Mouse (Mus musculus) heart, embryonic 16.5 days (tissue): ENCODE results near the gene Afap1. TPM values are rescaled to one million over a fixed set of nuclear protein-coding genes. Genes with fewer than 3 reads are reported as not detected.

Source experiments
- ATAC-seq: fragments of 200-750 bp; cut with Nextera tagmentation; replicated peaks from 2 replicates; pipeline ENCODE4 v1.8.0; 2017; ENCODE audit warnings: moderate number of reproducible peaks; ENCODE audit not compliant: insufficient read depth, low FRiP score; ENCODE audit errors: extremely low read depth
- H3K27ac ChIP-seq: fragments of 300-500 bp; sonication (generic); 2 replicates; pipeline ENCODE4 v1.5.1; 2014; ENCODE audit warnings: mild to moderate bottlenecking, low read length, control low read depth, moderate library complexity
- H3K27me3 ChIP-seq: fragments of 300-500 bp; sonication (generic); 2 replicates; pipeline ENCODE4 v1.6.1; 2014; ENCODE audit warnings: low read length, mixed read lengths; ENCODE audit not compliant: control insufficient read depth, insufficient read depth
- H3K36me3 ChIP-seq: fragments of 300-500 bp; sonication (generic); 2 replicates; pipeline ENCODE4 v1.6.1; 2014; ENCODE audit not compliant: control insufficient read depth, insufficient read depth
- H3K4me1 ChIP-seq: fragments of 300-500 bp; sonication (generic); 2 replicates; pipeline ENCODE4 v1.6.1; 2014; ENCODE audit warnings: low read length, mixed read lengths; ENCODE audit not compliant: control insufficient read depth, insufficient read depth
- H3K4me2 ChIP-seq: fragments of 300-500 bp; sonication (generic); 2 replicates; pipeline ENCODE4 v1.6.1; 2014; ENCODE audit warnings: low read depth, mild to moderate bottlenecking, control low read depth, low read length
- H3K4me3 ChIP-seq: fragments of 300-500 bp; sonication (generic); 2 replicates; pipeline ENCODE4 v1.5.1; 2014; ENCODE audit warnings: mild to moderate bottlenecking, control low read depth, low read length
- H3K9ac ChIP-seq: fragments of 300-500 bp; sonication (generic); 2 replicates; pipeline ENCODE4 v1.6.1; 2014; ENCODE audit warnings: low read length, control low read depth
- H3K9me3 ChIP-seq: fragments of 300-500 bp; sonication (generic); replicated peaks from 2 replicates; pipeline ENCODE4 v1.6.1; 2016; ENCODE audit warnings: low read length; ENCODE audit not compliant: control insufficient read depth
- WGBS: fragments of 180-500 bp; shearing (Covaris S2); extraction: QIAGEN DNeasy Blood & Tissue Kit; methylation state at CpG from one replicate; pipeline ENCODE4 v1.1.7; 2014; 5-methylcytosine and 5-hydroxymethylcytosine counted together
- polyA plus RNA-seq: library from polyadenylated mRNA; unstranded; fragments of >200 nt; fragmentation: Nextera tagmentation; extraction: Ambion mirVana; gene quantifications from 2 replicates; pipeline ENCODE4 v1.2.1, GENCODE M21; 2015

The Afap1 gene
- polyA plus RNA-seq, 1 experiment from 2014 or later = 24.5 TPM

DNA sequence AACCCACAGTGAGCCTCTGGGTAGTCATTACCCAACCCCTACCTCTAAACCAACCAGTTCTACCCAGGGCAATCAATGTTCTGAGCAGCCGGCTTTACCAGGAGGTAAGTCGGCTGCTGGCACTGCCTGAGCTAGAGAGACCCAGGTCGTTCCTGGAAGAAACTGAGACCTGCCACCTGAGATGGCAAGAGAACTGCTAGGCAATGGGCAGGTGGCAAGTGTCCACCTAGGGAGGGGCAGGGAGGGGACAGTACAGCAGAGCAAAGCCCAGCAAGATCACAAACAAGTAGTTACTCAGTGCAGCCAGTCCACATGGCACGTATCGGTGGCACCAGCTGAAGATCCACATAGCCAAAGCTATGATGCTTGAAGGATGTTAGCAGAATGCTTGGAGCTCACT is 16.9 kb upstream of the Afap1 start:
- ATAC-seq = no peak
- Histone ChIP-seq H3K4me3 (no peak overlapping the region), H3K27me3 (no peaks in the 10 kb centered on the region; the same call in 1 of the 2 replicates), H3K4me1 (peaks cover 18% of the 10 kb centered on the region), H3K36me3 (no peaks in the 10 kb centered on the region), H3K9ac (no peak overlapping the region), H3K27ac (no peak overlapping the region), H3K4me2 (no peak overlapping the region), H3K9me3 (no peaks in the 10 kb centered on the region)
- WGBS = 85% methylated on average over 5 of the region's 5 CpGs

DNA sequence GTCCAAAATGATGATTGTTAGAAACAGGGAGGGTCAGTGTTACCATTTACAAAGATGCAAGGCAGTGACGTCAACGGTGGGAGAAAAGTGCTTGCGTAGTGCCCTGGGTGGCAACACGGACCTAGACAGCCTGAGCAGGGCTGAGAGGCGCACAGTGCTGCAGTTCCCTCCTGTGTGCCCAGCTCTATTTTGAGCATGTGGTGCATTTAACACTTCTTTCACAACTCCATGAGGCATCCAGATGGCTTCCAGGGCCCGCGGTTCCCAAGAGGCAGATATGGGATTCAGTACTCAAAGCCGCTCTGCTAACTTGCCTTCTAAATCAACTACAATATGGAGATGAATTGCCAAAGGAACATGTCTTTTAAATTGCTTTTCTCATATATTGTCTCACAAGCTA is 13.9 kb upstream of the Afap1 start:
- Histone ChIP-seq H3K36me3 (no peaks in the 10 kb centered on the region), H3K4me2 (no peak overlapping the region), H3K4me1 (peaks cover 12% of the 10 kb centered on the region), H3K27ac (no peak overlapping the region), H3K9me3 (no peaks in the 10 kb centered on the region), H3K27me3 (no peaks in the 10 kb centered on the region; the same call in 1 of the 2 replicates), H3K9ac (no peak overlapping the region), H3K4me3 (no peak overlapping the region)
- 68% methylated on average over 8 of the region's 8 CpGs for WGBS
- no peak for ATAC-seq

DNA sequence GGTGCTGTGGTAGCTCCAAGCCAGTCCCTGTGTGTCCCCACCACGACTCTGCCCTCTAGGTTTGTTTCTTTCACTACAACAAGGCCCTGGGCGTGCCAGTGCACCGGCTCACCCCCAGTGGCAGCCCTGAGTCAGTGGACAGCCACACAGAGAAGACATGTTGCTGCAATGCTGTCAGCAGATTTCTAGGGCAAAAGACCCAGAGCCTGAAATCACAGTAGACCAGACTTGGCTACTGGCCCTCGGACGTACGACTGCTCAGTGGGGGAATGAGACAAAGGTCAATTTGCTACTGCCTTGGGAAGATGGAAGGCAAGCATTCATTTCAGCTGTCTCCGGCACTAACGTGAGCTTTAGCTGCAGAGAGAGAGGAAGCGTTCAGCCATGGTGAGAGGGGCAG is 10.7 kb upstream of the Afap1 start:
- Histone ChIP-seq H3K9ac (no peak overlapping the region), H3K27ac (no peak overlapping the region), H3K27me3 (no peaks in the 10 kb centered on the region), H3K4me3 (no peak overlapping the region), H3K9me3 (no peaks in the 10 kb centered on the region), H3K36me3 (no peaks in the 10 kb centered on the region), H3K4me2 (no peak overlapping the region), H3K4me1 (peaks cover 16% of the 10 kb centered on the region)
- ATAC-seq = no peak
- WGBS = 48% methylated on average over 9 of the region's 9 CpGs

DNA sequence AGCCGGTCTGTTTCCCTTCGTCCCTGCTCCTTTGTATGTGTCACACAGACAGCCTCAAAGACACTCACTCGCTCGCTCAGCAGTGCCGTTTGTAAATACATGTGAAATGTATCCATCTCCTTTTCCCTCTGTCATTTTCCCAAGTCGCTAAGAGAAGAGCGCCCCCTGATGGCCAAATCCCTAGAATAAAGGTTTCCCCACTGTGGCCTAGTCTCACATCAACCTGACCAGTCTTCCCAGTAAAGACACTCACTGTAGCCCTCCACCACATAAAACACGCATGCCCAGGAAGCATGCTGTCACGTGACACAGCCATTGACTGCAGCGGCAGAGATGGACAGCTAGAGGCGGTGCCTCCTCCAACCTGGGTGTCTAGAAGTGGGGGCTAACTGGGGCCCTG is 8.9 kb upstream of the Afap1 start:
- H3K36me3 ChIP-seq = no peaks in the 10 kb centered on the region
- H3K9me3 ChIP-seq = no peaks in the 10 kb centered on the region
- H3K9ac ChIP-seq = no peak overlapping the region
- peaks cover 7% of the 10 kb centered on the region; the same call in 1 of the 2 replicates for H3K4me1 ChIP-seq
- H3K4me3 ChIP-seq = no peak overlapping the region
- H3K27ac ChIP-seq = no peak overlapping the region
- no peak overlapping the region for H3K4me2 ChIP-seq
- WGBS = 39% methylated on average over 11 of the region's 11 CpGs
- ATAC-seq = no peak
- no peaks in the 10 kb centered on the region for H3K27me3 ChIP-seq

DNA sequence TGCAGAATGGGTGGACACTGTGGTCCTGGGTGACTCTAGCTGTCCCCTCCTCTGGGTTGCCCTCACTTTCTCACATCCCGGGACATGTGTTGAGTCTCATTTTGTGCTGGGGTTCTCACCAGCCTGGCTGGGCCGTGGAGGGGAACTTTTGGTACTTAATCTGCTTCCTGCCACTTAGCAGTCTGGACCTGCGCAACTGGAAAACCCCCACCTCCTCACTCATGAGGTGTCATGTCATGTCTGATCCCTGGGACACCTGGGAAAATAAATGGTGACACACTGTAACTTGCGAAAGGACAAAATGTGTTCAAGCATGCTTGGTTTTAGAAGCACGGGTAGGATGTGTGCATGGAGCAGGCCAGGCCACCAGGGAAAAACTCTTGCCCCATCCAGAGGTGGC is 8.4 kb upstream of the Afap1 start:
- Histone ChIP-seq H3K27me3 (no peaks in the 10 kb centered on the region), H3K4me2 (no peak overlapping the region), H3K4me3 (no peak overlapping the region), H3K4me1 (peaks cover 4% of the 10 kb centered on the region; the same call in 1 of the 2 replicates), H3K9ac (no peak overlapping the region), H3K36me3 (no peaks in the 10 kb centered on the region), H3K9me3 (no peaks in the 10 kb centered on the region), H3K27ac (no peak overlapping the region)
- 87% methylated on average over 5 of the region's 5 CpGs for WGBS
- ATAC-seq = no peak

DNA sequence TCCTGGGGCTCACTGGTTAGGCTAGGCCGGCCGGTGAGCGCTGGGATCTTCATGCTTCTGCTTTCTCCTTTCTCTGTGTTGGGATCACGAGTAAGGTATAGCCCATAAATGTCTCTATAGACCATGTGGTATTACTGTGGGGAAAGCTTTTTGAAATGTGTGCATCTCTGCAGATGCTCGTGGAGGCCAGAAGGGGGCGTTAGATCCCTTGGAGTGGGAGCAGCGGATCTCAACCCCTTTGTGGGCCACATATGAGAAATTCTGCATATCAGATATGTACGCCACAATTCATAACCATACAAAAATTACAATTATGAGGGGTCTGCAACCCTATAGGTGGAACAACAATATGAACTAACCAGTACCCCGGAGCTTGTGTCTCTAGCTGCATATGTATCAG is 4.2 kb upstream of the Afap1 start:
- H3K4me2 ChIP-seq = no peak overlapping the region
- H3K4me1 ChIP-seq = peaks cover 10% of the 10 kb centered on the region; the same call in 1 of the 2 replicates
- no peaks in the 10 kb centered on the region for H3K36me3 ChIP-seq
- H3K27ac ChIP-seq = no peak overlapping the region
- 45% methylated on average over 9 of the region's 9 CpGs for WGBS
- H3K27me3 ChIP-seq = 0 out of 2 replicates have a peak, but pooled peaks cover 2% of the 10 kb centered on the region
- no peaks in the 10 kb centered on the region for H3K9me3 ChIP-seq
- H3K4me3 ChIP-seq = no peak overlapping the region
- ATAC-seq = no peak
- no peak overlapping the region for H3K9ac ChIP-seq

DNA sequence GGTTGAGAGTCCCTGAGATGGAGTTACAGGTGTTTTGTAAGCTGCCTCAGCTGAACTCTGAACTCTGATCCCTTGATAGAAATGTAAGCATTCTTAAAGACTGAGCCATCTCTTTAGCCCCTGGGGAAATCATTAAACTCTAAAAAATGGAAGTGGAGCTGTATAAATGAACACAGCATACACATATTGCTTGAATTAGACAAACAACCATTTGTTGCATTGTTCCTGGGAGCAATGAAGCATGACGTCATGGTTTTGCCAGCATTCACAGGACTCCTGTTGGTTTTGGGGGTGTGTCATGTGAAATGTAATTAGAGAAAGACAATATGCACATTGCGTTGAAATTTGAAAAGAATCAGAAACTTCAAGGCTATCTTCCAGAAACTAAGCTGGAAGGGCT is 3.5 kb upstream of the Afap1 start:
- no peak overlapping the region for H3K4me3 ChIP-seq
- ATAC-seq = no peak
- WGBS = 69% methylated on average over 2 of the region's 2 CpGs
- peaks cover 10% of the 10 kb centered on the region; the same call in 1 of the 2 replicates for H3K4me1 ChIP-seq
- H3K36me3 ChIP-seq = no peaks in the 10 kb centered on the region
- no peaks in the 10 kb centered on the region for H3K9me3 ChIP-seq
- no peak overlapping the region for H3K4me2 ChIP-seq
- H3K27me3 ChIP-seq = 0 out of 2 replicates have a peak, but pooled peaks cover 2% of the 10 kb centered on the region
- H3K27ac ChIP-seq = no peak overlapping the region
- no peak overlapping the region for H3K9ac ChIP-seq

DNA sequence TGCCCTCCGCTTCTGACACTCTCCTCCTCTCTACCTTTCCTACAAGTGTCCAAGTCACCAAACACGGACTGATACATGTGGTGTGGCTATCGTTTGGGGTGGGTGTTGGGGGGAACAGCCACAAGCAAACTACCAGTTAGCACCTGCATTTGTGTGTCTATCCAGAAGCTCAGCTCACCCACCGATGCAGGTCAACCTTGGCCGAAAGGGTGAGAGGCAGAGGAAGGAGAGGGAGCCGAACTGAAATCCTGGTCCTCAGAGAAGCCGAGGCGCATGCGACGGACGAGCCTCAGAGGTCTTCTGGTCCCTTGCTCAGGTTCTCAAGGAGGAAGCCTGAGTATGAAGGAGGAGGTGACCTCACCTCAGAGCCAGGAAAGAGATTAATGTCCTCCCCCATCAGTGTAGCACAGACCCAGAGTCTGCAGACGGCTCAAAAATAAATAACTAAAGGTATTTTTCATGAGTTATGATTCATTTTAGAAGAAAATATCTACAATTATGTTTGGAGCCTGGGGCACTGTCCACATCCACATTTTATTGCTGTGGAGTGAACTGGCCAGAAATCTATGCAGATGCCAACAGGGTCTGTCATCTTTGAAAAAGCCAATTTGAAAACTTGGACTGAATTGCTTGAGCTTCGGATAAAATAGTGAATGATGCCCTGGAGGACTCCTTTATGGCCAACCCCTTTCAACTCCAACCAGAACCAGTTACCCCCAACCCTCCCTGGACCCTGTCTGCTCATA is 2.0 kb upstream of the Afap1 start:
- Histone ChIP-seq H3K4me2 (no peak overlapping the region), H3K27me3 (0 out of 2 replicates have a peak, but pooled peaks cover 2% of the 10 kb centered on the region), H3K4me1 (peaks cover 19% of the 10 kb centered on the region), H3K9me3 (no peaks in the 10 kb centered on the region), H3K27ac (no peak overlapping the region), H3K36me3 (no peaks in the 10 kb centered on the region), H3K4me3 (no peak overlapping the region), H3K9ac (no peak overlapping the region)
- 85% methylated on average over 13 of the region's 13 CpGs for WGBS
- no peak for ATAC-seq

DNA sequence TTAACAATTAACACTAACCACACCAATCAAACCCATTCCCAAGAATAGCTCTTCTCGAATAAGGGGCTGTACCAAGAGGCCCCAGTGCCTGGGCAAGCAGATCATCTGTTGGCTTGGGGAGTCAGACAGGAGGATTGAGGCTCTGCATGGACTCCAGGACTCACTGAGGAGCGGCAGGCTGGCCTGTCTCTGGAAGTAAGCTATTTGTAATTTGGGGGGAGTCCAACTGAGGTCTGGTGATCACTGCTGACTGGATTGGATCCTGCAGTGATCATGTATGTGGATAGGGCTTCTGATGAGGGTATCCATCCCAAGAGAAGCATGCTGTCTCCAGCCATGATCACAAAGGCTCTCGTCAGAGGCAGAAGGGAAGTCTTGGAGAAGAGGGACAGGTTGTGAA is 756 bp upstream of the Afap1 start:
- H3K36me3 ChIP-seq = no peaks in the 10 kb centered on the region
- 0 out of 2 replicates have a peak, but pooled peaks cover 2% of the 10 kb centered on the region for H3K27me3 ChIP-seq
- 82% methylated on average over 3 of the region's 3 CpGs for WGBS
- H3K27ac ChIP-seq = no peak overlapping the region
- H3K4me3 ChIP-seq = no peak overlapping the region
- H3K4me1 ChIP-seq = peaks cover 31% of the 10 kb centered on the region
- no peak overlapping the region for H3K9ac ChIP-seq
- H3K4me2 ChIP-seq = no peak overlapping the region
- no peaks in the 10 kb centered on the region for H3K9me3 ChIP-seq
- no peak for ATAC-seq
